Mouse (Mus musculus) gonadal fat pad, adult 2 months (tissue): ENCODE data around the gene Nkpd1. TPM values are rescaled to one million over a fixed set of nuclear protein-coding genes. Genes with fewer than 3 reads are reported as not detected.
"Not testable (repeated sequence)": the region's sequence is repeated elsewhere in the genome, so short reads cannot be mapped to it uniquely, and the experiment has no call there.

Source experiments
- DNase-seq: peaks from one replicate; pipeline ENCODE4 v3.0.0-alpha.2; 2012; ENCODE audit warnings: low read depth
- polyA plus RNA-seq: library from polyadenylated mRNA; depleted of rRNA; stranded (reverse); fragments of >200 nt; gene quantifications from 2 replicates; pipeline ENCODE4 v1.2.3, GENCODE M21; 2012

Gene Nkpd1
- polyA plus RNA-seq, 1 experiment = 0.35 TPM

- no peak for DNase-seq
These were observed 11.3 kb upstream of the Nkpd1 start for GRCm38 (mm10) chr7:19506326-19506725.

DNA sequence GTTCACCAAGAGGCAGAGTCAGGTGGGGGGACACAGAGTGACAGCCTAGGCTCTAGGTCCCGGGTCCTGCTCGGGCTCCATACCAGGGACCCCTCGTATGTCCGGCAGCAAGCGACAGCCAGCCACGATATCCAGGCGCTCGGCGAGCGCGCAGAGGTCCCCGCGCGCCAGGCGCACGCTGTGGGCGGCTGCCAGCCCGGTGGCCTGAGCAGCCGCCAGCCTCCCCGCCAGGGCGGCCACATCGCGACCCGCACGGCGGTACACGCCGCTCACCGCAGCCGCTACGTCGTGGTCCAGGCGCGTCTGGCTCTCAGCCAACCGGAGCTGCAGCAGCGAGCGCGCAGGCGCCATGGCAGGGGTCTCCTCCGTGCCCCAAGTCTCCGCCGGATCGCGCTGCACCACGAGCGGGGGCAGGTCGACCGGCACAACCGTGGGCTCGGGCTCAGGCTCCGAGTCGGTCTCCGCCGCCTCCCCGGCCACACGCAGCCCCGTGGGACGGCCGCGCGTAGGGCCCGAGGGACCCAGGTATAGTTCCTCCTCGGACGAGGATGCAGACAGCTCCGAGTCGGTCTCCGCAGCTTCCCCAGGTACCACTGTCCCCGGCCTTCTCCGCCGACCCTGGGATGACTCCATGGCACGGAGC is 10.5 kb upstream of the Nkpd1 start:
- no peak for DNase-seq

- no peak for DNase-seq
These were observed 10.0 kb upstream of the Nkpd1 start for GRCm38 (mm10) chr7:19507612-19507981.

DNA sequence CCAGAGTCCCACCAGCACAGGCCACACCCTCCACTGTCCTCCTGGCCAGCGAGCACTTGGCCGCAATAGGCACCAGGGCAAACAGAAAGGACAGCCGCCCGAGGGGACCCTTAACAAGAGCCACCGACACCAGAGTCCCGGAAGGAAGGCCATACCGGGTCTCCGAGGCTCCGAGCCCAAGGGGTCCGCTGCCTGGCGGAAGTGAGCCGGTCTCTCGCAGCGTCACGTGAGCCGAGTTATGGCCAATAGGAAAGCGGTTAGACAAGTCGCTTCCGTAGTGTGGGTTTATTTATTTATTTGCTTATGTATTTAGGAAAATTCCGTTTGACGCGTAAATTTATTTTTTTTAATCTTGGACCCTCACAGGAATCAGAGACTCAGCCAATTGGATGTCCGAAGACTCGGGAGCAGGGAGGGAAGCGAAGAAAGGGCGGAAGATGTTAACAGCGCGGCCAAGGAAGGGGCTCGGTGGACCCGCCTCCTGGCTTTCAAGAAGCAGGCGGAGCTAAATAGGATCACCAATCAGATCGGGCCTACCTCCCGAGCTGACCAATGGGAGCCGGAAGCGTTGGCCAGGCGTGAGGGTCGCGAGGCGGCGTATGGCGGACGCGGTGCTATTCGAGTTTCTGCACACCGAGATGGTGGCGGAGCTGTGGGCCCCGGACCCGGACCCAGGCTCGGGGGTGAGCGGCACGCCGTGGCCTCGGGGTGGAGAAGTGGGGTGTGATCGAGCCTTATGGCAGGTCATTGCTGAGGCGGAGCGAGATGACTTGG is 9.3 kb upstream of the Nkpd1 start, which contains the start of the genes Bloc1s3 and Trappc6a:
Gene Bloc1s3 (minus strand): TSS at position 218 of the 774 bp plus-strand sequence.
Gene Trappc6a (plus strand): TSS at position 246 of the 774 bp plus-strand sequence.
- no peak for DNase-seq

DNA sequence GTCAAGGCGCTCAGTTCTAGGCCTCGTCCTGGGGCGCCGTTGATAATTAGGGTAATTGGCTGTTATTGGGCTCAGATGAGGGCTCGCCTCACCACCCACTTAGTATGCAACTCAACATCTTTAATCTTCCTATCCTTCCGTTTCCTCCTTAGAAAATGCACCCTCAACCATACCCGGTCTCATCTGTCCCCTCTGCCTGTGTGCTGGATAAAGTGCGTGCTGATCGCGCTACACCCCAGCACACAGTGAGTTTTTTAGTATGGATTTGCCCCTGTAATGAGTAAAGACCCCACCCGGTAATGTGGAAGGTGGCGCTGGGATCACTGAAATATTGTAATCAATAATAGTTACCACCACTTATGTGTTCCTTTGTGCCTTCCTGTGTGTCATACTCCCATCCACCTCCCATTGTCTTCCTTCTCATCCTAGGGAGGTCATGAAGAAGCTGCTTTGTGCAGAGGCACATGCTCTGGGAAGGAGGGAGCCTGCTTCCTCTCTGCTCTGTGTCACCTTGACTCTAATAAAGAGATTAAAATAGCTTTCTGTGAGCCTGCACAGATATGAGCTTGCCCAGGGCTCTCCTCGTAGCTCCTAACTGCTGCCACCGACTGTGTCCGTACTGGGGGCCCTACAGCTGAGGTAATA is 8.6 kb upstream of the Nkpd1 start:
- DNase-seq = no peak

- no peak for DNase-seq
These were observed 7.9 kb upstream of the Nkpd1 start for GRCm38 (mm10) chr7:19509786-19510185.

- not testable (repeated sequence) for DNase-seq
These were observed 5.7 kb upstream of the Nkpd1 start for GRCm38 (mm10) chr7:19511934-19512333.

DNA sequence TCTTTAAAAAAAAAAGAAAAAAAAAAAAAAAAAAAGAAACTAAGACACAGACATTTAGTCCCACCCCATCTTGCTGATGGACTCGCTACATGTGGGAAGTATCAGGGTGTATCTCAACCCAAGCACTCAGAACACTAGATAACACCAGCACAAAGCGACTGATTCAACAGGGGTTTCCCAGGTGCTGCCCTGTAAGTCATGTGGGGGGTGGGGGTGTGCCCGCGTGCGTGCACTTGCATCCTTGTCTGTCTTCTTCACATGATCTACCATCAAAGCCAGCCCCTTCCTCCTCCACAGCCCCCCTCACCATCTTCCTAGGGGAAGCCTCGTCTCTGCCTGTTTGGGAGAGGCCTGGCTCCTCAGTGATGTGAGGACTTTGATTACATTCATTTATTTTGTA is 5.3 kb upstream of the Nkpd1 start:
- DNase-seq = no peak

- DNase-seq = no peak
These were observed 2.4 kb downstream of the Nkpd1 start for GRCm38 (mm10) chr7:19520032-19520431.

- no peak for DNase-seq
These were observed 5.5 kb downstream of the Nkpd1 start for GRCm38 (mm10) chr7:19523017-19523756.

- DNase-seq = no peak
These were observed 6.2 kb downstream of the Nkpd1 start for GRCm38 (mm10) chr7:19523757-19524419.

- no peak for DNase-seq
These were observed 6.9 kb downstream of the Nkpd1 start for GRCm38 (mm10) chr7:19524420-19525104.

DNA sequence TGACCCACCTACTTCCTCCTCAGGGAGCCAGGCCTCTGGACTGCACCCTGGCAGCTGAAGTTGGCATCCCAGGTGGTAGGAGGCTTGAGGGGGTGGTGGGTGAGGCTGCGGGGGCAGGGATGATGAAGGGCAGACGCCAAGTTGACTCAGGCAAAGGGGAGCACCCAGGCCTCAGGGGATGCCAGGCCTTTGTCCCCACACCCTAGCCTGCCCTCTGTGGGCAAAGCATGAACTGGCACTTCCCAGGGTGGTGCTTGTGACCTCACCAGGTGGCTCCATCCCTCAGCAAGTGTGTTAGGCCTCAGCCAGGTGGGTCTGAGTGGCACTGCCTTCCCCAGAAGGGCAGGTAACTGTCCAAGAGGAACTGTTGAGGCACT is 7.5 kb downstream of the Nkpd1 start:
- no peak for DNase-seq

DNA sequence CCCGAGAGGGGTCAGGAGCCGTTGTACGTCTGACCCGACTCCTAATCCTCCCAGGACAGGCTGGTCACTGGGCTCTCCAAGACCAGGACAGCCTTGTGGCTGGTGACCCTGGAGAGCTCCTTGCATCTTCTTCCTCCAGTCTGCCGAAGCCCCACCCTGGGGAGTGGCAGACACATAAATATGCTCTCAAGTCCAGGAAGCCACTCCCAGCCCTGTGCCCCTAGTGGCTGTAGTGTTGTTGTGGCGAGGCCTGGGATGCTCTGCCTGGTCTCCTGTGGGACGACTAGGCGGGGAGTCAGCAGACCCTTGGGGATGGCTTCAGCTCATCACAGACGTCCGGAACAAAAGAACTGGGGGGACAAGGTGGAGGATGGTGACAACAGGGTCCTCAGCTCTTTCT is 13.4 kb downstream of the Nkpd1 start:
- no peak for DNase-seq

DNA sequence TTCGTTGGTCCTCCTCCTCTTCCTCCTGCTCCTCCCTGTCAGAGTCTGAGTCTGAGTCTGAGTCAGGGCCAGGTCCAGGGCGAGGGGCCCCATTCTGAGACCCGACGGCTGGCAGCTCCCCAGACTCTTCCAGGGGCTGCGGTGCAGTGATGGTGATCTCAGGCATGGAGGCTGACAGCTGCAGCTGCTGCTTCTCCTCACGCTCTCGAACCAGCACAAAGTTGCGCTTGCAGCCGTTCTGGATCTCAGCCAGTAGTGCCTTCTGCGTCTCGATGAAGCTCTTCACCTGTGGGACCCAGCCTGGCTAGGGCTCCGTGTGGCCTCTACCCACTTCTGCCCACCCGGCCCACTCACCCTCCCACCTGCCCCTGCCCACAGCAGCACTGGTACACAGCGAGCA is 14.6 kb downstream of the Nkpd1 start:
- DNase-seq = no peak

- no peak for DNase-seq
These were observed 17.0 kb downstream of the Nkpd1 start for GRCm38 (mm10) chr7:19534676-19535075.

GRCm38 (mm10) chr7:19540771-19541566 is 23.3 kb downstream of the Nkpd1 start:
- no peak for DNase-seq

DNA sequence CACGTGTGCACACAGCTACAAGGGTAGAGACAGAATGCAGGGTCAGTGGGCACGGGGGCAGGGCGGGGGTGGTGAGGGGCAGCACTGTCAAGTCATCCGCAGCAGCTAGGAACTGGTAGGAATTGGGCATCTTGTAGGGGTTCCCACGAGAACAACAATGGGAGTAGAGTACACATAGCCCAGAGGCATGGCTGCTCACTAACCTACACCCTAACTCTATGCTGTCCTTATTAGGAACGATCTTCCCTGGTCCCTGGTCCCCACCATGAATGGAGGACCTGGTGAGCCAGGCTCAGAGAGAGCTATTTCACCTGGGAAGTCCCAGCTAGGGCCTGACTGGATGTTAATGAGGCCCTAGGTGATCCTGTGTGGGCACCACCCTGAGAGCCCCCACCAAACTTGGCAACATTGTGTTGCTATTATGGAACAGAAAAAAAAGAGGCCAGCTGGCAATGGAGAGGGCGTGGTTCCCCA is 24.1 kb downstream of the Nkpd1 start:
- DNase-seq = no peak

DNA sequence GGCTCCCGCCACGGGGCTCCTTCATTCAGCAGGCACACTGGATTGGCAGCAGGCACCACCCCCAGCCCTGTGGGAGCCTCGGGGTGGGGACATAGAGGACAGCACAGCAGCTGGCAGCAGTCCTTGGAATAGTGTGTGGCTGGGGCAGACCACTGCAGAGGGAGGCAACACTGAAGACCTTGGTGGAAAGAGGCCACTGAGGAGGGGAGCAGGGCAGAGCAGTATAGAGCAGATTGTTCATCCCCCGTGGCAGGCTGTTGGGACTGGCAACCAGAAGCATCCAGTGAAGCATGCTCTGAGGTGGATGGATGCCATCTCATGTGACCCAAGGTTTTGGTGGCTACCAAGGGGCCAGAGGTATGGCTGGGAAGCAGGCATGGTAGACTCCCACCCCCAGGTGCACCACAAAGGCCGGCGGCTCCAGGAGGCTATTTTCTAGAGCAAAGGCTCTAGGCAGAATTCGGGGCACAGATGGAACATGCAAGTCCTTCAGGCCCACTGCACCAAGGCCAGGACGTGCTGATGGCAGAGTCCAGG is 24.6 kb downstream of the Nkpd1 start:
- no peak for DNase-seq

GRCm38 (mm10) chr7:19543584-19543983 is 25.9 kb downstream of the Nkpd1 start:
- DNase-seq = no peak
